Comparison of ENCODE assay signal across 10 mouse cellular contexts in genomic region chr16:21590806-21591205, GRCm38 (mm10).
A peak's percentile ranks its signal among the peaks of the same experiment; 100 is the strongest.
DNase-seq lines count a peak whose midpoint lies in the region; ATAC-seq lines count a peak whose summit lies in the region.
"Had no signal": no experiment of that assay in that cellular context is flagged by ENCODE, and none has a peak within 500 bp of the region (broad histone marks: within the 10 kb centered on the region; RNA-seq: fewer than 3 reads in every experiment).

No protein-coding gene starts in this region.

- H3K4me1 ChIP-seq in forebrain, embryonic 10.5 days: no peaks in the 10 kb centered on the region
- H3K4me1 ChIP-seq in forebrain, embryonic 15.5 days: 0 out of 2 replicates have a peak, but pooled peaks cover 5% of the 10 kb centered on the region
- H3K4me1 ChIP-seq: embryonic facial prominence, embryonic 12.5 days; limb, embryonic 13.5 days had no signal

- 86% methylated on average over 5 of the region's 5 CpGs for WGBS in forebrain, embryonic 10.5 days
- WGBS in forebrain, embryonic 15.5 days: 93% methylated on average over 5 of the region's 5 CpGs

- no peaks in the 10 kb centered on the region for H3K36me3 ChIP-seq in forebrain, embryonic 10.5 days (replicated peaks)
- H3K36me3 ChIP-seq in forebrain, embryonic 15.5 days: no peaks in the 10 kb centered on the region
- H3K36me3 ChIP-seq: embryonic facial prominence, embryonic 12.5 days; limb, embryonic 13.5 days had no signal

- H3K27me3 ChIP-seq in forebrain, embryonic 10.5 days (ENCODE audit: poor library complexity, severe bottlenecking): no peaks in the 10 kb centered on the region
- H3K27me3 ChIP-seq in forebrain, embryonic 15.5 days: no peaks in the 10 kb centered on the region
- H3K27me3 ChIP-seq: embryonic facial prominence, embryonic 12.5 days; limb, embryonic 13.5 days had no signal

- no peak overlapping the region for H3K4me2 ChIP-seq in forebrain, embryonic 15.5 days (replicated peaks)
- H3K4me2 ChIP-seq: embryonic facial prominence, embryonic 12.5 days; limb, embryonic 13.5 days had no signal

- no peaks in the 10 kb centered on the region for H3K9me3 ChIP-seq in forebrain, embryonic 10.5 days
- no peaks in the 10 kb centered on the region for H3K9me3 ChIP-seq in forebrain, embryonic 15.5 days
- H3K9me3 ChIP-seq: embryonic facial prominence, embryonic 12.5 days; limb, embryonic 13.5 days had no signal

- no peak overlapping the region for H3K9ac ChIP-seq in forebrain, embryonic 15.5 days (replicated peaks)
- H3K9ac ChIP-seq: embryonic facial prominence, embryonic 12.5 days; limb, embryonic 13.5 days had no signal

- ATAC-seq in inflammation-experienced regulatory T-cells, adult 6 months: peak; percentile 72
- ATAC-seq in forebrain, embryonic 15.5 days (replicated peaks): no peak

- H3K4me3 ChIP-seq in forebrain, embryonic 10.5 days: no peak overlapping the region
- no peak overlapping the region for H3K4me3 ChIP-seq in forebrain, embryonic 15.5 days
- H3K4me3 ChIP-seq: embryonic facial prominence, embryonic 12.5 days; limb, embryonic 13.5 days had no signal

- no peak overlapping the region for H3K27ac ChIP-seq in forebrain, embryonic 10.5 days
- no peak overlapping the region for H3K27ac ChIP-seq in forebrain, embryonic 15.5 days (replicated peaks)
- H3K27ac ChIP-seq: embryonic facial prominence, embryonic 12.5 days; limb, embryonic 13.5 days had no signal

- DNase-seq in embryo, embryonic 10 days (ENCODE audit: low spot score): peak; percentile 13
- DNase-seq in embryo, embryonic 9.5 days (ENCODE audit: extremely low spot score): no peak
- DNase-seq in adrenal gland, postnatal 10 days: peak; percentile 24
- DNase-seq in lung, postnatal 14 days: peak; percentile 28
- DNase-seq in forebrain, embryonic 10.5 days (ENCODE audit: extremely low spot score, low spot score): no peak
- DNase-seq in gastrocnemius, postnatal 25 days: no peak

Comparison
In these comparisons a context has a peak if more than half of its experiments do, and no peak if none do; other contexts are left out.
1. DNase-seq: peak in embryo, embryonic 10 days (single experiment), adrenal gland, postnatal 10 days (single experiment) and lung, postnatal 14 days (single experiment); none in embryo, embryonic 9.5 days (single experiment), forebrain, embryonic 10.5 days (single experiment) and gastrocnemius, postnatal 25 days (single experiment).